Mouse (Mus musculus): ENCODE results near the gene Rassf2.

The Rassf2 gene

DNA sequence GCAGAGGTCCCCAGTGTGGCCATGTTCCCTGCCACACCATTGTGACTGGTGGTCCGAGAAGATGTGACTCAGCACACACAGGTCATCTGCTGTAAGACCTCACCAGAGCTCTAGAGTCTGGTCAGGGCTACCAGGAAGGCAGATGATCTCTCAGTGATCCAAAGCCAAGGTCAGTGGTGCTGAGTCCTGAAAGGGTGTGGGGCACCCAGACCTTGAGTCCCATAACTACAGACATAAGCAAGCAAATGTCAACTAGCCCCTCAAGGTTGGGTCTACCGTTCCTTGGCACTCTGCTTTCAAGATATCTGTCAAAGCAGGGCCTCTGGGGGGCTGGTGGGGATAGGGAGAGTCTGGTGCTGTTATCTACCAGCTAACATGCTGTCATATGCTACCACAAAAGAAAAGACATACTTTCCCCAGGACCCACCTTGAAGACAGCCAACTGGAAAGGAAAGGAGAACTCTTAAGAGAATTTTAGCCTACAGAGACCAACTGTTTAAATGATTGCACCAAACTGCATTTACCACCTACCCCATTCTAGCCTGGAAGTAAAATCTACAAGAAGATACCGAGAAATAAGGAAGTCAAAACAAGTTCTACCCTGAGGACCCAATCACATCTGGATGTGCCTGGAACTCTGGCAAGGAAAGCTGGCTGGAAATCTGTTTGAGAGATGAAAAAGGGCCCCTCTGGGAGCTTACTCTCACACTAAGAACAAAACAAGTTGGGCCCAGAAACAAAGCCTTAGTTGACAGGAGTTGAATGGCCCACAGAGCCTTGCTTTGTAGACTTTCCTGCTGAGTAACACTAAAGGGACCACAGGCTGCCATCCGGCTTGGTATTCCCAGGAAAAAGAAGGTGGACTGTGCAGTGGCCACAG lies 4.8 kb upstream of the Rassf2 start:
- DNase-seq (ENCODE audit: low spot score): no peak

DNA sequence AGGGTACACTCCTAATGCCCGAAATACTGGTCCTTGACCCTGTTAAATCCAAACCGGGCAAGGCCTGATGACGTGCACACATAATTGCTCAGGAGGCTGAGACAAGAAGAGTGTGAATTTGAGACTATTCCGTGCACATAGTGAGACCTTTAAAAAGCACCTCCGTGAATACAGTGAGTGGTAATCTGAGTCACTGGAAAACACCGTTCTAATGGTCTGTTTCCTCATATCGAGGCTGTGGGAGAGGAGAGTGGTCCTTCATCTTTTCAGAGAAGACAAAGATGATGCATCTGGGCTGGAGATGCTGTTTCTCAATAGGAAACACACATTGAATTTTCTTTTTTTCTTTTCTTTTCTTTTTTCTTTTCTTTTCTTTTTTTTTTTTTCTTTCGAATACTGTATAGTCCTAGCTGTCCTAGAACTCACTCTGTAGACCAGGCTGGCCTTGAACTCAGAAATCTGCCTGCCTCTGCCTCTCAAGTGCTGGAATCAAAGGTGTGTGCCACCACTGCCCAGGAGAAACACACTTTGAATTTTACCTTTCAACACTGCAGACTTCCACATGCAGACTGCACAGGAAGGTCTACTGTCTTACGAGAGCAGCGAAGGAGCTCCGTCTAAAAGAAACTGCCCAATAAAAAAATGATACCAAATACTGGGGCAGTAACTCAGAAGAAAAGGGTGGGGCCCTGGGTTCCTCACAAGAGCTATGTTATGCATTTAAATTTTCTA lies 1.5 kb upstream of the Rassf2 start:
- no peak for DNase-seq (ENCODE audit: low spot score)

DNA sequence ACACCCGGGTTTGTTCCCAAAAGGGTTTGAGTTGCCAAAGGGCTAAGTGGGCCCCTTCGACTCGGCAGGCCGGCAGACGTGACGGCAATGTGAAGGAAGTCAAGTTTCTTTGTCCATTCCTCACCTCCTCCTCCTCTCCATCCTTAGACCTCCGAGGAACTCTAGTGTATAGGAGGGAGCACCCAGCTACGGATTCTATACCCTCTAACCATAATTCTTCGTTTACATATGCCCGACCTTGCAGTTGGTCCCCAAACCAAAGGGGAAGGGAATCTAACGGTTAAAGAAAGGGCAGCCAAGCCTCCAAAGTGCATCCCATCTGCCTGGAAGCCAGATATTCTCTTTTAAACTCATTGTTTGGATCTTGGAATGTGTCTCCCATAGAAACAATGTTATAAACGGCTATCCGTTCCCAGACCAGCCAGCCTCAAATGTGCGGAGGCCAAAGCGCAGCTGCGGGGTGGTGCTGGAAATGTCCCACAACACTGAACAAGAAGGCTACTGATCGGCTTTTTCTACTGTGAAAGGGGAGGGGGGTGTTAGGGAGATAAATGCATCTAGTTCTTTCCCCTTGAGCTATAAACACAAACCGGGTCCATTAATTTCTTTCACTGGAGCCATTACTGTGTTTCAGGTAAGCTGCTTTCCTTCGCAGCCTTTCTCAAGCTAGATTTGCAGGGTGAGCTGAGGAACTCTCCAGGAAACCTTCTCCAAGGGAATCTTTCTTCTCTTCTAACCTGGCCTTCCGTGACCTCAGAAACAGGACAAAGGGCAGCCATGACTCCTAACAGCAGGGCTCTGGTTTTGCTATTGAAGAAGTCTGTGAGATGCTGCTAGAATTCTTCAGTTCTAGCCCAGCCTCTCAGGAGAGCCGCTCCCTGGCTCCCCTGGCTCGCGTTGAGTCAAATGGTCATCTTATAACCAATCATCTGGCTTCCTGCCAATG lies 633 bp upstream of the Rassf2 start:
- peak; percentile 53 for DNase-seq (ENCODE audit: low spot score)

DNA sequence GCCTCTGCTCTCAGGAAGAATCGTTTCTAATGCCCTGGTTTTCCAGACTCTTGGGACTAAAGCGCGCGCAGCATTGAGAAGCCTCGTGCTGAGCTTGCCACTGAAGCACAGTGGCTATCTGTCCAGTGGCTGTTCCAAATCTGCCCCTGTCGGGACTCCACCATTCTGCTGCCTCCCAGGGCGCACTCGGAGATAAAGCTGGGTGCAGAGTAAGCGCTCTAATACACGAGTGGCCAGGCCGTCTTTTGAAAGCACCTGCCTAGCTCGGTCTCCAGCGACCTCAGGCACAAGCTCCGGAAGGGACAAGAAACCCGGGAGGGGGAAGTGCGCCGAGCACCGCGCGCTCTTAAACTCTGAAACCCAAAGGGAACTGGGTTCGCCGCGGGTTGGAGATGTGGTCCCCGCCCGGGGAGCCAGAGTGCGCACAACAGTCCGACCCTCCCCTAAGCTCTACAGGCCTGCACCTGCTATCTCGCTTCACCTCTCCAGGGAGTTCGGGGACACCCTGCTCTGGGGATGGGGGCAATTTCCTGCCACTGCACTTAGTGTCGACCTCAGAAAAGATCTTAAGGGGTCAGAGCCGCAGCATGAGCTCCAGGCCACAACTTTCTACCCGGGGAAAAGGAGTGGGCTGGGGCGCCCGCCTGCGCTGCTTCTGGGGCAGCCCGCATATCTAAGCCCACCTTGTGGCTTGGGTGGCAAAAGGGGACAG lies 1.0 kb downstream of the Rassf2 start:
- DNase-seq (ENCODE audit: low spot score): peak; percentile 55

DNA sequence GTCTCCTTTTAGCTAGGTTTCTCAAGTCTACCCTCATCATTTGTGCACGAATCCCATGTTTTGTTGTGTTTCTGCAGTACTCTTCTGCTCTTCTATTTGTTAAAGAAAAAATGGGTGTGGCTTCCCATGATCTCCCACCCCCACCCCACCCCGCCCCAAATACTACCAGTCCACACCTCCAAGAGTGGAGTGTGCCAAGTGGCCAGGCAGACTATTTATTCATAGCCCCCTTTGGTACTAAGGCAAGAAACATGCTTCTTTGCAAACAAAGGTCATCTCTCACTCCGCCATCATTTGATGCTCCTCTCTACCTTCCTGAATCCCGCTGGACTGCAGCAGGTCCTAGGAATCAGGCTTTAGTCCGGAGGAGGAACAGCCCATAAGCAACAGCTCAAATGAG lies 2.0 kb downstream of the Rassf2 start:
- no peak for DNase-seq (ENCODE audit: low spot score)

DNA sequence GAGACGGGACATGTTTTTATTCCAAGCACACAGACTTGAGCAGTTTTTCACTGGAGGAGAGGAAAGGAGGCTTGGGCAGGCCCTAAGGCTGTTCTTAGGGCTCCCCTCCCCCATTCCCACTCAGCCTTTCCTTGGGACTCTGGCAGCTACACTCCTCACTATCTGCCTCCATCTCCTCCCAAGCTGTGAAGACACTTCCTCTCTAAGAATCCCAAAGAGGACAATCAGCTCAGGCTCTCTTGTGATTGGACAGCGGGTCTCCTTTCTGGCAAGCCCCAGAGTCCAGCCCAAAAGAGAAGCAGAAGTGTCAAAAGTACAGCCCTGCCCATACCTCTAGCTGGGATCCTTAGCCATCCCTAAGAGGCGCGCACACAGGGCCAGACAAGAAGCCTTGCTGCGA lies 2.7 kb downstream of the Rassf2 start:
- no peak for DNase-seq (ENCODE audit: low spot score)

DNA sequence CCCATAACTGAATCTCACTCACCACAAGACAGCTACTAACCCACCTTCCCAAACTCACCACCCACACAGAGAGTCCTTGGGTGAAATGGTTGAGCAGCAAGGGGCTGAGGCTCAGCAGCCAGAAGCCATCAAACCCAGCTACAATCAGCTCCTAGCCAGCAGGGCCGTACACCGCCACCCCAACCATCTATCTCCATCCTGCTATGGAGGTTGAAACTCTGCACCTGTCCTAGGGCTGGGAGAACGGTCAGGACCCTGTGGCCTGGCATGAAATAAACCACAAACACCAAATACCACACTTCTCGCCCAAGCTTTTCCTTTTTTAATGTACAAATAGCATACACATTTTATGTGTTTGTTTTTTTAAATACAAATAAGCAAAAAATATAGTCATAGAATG lies 6.0 kb downstream of the Rassf2 start:
- no peak for DNase-seq (ENCODE audit: low spot score)

DNA sequence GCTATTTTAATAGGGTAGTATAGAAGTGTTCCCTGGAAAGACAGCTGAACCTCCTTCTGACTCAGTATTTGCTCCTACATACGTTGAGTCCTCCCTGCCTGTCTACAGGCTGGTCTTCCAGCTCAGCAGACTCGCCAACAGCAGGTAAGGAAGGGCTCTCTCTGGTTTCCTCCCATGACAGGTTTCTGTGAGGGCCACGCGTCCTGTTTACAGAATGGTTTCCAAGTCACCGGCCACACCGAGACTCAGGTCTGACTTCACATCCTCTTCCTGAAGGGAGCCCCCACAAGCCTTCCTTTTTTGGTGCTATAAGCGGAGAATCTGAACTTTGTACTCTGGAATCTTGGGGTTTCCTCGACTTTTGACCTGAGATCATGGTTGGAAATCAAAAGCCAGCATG lies 7.4 kb downstream of the Rassf2 start:
- DNase-seq (ENCODE audit: low spot score): no peak

DNA sequence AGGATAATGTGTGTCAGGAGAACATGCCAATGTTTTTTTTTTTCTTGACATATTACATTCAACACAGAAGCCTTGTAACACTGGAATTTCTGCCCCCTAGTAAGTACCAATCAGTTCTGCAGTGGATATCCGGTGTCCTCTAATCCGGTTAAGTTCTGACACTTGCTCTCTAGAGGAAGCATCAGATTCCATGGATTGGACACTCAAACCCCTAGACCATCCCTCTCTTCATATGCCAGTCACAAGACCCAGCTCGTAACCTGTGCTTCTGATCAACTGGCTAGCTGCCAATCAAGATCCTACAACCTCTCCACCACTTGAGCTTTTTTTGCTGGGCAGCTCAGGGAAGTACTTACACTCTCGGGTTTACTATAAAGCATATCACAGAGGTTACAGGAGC lies 8.4 kb downstream of the Rassf2 start:
- DNase-seq (ENCODE audit: low spot score): no peak

DNA sequence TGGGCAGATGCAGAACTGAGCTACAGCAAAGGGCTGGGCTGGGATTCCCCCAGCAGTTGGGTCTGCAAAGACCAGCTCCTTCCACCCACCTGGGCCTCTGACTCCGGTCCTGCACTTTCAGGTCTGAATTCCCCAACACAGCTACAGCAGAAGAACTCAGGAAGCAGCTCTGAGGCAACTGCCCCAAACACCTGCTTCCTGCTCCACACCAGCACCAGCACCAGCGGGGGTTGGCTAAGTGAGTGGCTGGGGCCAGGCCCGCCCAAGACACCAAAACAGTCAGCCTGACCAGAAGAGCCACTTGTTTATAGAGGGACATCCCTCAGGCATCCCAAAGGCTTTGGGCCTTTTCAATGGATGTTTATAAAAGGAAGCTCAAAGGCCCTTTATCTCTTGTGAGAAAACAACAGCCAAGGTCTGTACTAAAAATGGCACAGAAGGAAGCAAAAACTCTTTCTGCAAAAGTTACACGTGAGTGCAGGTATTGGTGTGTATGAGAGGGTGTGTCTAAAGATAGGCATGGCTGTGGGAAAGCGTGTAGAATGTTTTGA lies 9.0 kb downstream of the Rassf2 start:
- DNase-seq (ENCODE audit: low spot score): no peak

DNA sequence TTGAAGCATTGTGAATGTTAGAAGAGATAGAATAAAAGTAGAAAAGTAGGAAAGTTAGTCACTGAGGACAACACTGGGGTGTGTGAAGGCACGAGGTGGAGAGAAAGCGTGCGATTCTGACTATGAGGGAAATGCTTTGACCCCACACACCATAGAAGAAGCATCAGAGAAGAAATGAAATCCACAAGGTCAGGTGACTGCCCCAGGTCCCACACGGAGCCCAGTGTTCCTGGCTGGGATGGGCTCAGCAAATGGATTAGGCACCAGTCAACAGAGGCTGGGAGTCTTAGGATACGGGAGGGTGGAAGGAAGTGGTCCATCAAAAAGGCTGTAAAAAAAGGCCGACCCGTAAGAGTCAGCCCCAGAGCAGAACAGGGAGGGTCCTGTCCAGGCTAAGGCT lies 9.6 kb downstream of the Rassf2 start:
- DNase-seq (ENCODE audit: low spot score): no peak

DNA sequence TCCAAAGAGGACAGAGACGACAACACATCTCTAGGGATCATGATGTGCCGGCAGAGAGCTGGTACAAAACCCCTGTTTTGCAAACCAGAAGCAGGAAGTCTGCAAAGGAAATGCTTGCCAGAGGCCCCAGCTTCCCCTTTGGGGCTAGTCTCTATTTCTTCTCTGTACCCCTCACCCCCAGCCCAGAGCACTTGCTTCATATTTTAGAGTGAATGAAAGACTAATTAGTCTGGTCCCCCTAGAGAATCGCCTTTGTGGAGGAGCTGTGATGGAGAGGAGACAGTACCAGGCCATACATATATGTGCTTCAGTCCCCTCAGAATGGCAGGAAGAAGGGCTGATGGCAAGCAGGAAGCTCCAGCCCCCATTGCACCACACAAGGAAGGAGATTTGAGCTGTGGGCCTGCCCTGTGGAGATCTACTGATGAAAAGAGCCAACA lies 10.7 kb downstream of the Rassf2 start:
- no peak for DNase-seq (ENCODE audit: low spot score)

DNA sequence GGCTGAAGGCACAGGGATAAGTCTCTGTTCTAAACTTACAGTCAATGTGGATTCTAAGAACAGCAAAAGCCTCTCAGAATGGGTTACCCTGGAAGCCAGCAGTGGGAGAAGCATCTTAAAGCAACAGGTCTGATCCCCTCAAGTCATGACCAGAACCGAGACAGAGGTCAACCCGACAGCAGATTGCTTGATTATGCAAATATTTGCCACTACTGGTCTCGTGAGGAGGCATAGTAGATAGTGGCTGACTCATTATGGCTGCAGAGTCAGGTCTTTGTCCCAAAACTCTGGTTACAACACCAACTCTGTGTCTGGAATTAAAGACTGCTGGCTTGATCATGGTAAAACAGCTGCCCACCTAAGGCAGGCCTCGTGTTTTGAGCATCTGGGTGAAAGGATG lies 11.9 kb downstream of the Rassf2 start:
- no peak for DNase-seq (ENCODE audit: low spot score)

DNA sequence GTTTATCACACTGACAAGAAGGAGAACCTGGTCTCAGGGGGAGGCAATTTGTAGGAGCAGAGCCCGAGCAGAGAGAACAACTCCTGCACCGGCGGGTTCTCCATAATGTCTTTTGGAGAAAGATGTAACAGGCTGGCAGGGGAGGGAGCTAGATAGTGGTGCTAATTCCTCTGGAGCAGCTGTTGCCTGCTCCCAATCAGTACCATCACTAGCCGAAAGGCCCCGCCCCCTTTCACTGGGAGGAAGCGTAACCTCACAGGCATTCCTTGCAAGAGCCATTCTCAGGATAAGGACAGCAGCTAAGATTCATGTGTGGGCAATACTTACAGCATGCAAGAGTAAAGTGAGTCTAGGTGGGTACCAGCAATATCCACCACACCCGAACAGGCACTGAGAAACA lies 12.4 kb downstream of the Rassf2 start:
- DNase-seq (ENCODE audit: low spot score): peak; percentile 57

DNA sequence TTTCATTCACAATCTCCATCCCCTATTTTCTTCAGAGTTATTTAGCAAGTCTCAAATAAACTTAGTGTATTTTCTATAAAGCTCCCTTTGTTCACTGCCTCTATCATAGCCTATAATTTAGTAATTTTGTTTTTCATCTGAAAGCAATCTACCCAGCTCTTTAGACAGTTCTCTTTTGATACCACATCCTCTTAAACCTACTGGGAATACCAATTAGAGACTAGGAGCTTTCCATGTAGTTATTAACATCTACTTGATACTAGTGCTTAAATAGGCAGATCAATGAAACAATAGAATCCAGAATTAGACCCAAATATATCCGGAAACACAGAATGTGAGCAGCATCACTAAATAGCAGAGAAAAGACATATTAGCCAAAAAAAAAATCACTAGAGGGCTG lies 14.0 kb downstream of the Rassf2 start:
- no peak for DNase-seq (ENCODE audit: low spot score)

DNA sequence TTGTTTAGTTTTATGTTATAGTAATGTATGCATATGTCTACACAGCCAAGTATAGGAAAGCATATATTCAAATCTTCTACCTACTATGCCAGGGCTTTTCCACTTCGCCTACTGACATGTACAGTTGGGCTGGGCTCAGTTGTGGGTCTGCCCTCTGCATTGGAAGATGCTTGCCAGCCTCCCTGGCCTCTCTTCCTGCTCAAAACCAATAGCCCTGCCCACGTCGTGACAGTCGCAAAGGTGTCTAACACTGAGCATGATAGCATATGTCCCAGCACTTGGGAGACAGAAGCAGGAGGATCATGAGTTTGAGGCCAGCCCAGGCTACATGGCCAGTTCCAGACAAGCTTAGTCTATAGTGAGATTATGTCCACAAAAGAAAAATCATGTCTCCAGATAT lies 16.9 kb downstream of the Rassf2 start:
- DNase-seq (ENCODE audit: low spot score): no peak

DNA sequence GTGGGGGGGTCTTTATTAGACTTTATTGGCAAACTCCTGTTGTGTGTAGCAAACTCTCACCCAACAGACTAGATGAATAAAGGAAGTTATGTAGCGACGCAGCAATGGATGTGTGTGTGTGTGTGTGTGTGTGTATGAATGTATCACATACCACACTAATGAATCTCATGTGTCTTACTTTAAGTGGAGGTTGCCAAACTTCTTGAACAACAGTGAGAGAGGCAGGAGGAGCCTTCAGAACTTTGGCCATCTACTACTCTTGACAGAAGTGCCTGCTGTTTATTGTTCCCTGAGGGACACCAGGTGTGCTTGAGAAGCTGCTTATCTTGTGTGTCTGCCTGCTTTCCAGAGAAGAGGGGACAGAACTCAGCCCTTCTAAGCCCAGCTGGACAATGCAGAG lies 19.3 kb downstream of the Rassf2 start:
- DNase-seq (ENCODE audit: low spot score): no peak

DNA sequence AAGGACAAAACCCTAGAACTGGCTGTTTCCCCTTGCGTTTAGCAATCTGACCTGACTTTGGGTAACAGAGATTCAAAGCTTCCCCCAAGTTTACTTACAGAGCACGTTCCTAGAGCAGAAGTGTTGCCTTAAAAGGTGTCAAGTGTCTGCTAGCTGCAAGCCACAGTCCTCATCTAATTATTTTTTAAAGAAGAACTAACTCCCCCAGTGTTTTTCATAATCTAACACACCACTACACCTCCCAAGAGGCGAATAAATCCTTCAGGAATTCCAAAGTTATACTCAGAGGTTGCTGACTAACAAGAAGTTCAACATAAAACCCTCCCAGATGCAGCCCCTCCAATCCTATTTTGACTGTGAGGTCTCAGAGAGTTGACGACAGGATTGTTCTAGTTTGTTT lies 21.9 kb downstream of the Rassf2 start:
- DNase-seq (ENCODE audit: low spot score): no peak

DNA sequence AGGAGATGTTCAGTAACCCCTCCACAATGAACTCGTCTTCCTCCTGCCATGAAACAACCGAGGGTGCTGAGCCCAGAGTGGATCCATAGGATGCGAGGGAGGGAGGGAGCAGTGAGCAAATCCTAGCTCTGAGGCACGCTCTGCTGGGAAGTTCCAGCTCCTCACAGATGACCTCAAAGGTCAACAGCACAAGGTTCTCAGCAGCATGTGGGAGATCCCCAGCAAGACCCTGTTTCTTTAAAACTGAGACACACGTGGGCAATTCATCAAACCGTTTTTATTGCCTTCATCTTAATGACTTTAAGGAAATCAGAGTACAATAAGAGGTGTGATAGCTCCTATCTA lies 22.6 kb downstream of the Rassf2 start:
- DNase-seq (ENCODE audit: low spot score): peak; percentile 52

DNA sequence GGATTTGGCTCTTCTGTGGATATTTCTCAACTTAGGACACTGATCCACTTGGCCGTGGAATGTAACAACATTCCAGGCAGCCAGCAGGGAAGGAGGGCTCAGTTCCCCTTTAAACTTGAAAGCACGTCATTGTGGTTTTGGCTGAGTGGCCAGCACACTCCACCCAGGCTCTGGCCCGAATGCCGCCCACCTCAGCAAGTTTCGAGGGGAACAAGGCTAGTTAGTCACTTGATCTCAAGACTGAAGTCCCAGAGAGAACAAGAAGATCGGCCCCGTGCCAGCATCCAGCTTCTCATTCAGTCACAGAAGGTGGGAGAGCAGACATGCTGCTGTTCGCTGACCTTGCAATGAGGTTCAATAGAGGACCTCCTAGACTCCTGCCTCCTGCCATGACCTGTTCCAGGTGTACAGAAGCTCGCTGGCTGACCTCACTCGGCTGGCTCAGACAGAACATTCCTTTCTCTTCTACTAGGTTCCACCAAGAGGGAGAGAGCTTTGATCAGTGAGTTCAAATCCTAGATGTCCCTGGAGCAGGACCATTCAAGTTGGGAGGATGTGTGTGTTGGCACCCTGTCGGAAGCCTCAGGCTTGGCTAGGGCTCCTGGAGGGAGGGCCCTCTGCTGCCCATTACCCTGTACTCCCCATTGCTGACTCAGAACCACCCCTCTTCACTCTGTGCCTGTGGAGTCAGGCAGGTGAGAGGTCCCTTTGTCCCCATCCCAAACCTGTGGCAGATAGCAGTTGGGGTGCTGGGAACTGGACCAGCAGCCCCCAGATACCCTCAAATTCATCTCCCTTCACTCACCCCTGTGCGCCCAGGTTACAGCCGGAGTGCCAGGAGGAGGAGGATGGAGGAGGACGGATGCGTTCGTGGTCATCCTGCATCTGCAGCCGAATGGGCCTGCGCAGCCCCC lies 23.2 kb downstream of the Rassf2 start:
- no peak for DNase-seq (ENCODE audit: low spot score)
